ENCODE assay signal across 10 mouse cellular contexts in the genomic region with DNA sequence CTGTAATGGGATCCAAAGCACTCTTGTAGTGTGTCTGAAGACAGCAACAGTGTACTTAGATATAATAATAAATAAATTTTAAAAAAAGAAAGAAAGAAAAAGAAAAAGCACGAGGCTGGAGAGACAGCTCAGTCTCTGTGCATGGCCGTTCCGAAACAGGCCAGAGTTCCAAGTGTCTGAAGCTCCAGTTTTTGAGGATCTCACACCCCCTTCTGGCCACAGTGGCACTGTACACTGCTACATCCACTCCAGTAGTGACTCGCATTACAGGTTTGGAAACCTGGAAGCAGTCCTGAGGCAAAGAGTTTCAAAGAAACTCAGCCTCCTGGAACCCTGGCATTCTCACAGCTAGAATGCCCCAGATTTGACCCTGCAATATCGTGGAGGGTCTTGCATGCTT. TPM values are rescaled to one million over a fixed set of nuclear protein-coding genes. Genes with fewer than 3 reads are reported as not detected.
A peak's percentile ranks its signal among the peaks of the same experiment; 100 is the strongest.
DNase-seq lines count a peak whose midpoint lies in the region; ATAC-seq lines count a peak whose summit lies in the region.
"Had no signal": no experiment of that assay in that cellular context is flagged by ENCODE, and none has a peak within 500 bp of the region (broad histone marks: within the 10 kb centered on the region; RNA-seq: fewer than 3 reads in every experiment).

No protein-coding gene starts in this region.

- DNase-seq in midbrain, embryonic 10.5 days (ENCODE audit: low spot score): peak; percentile 57
- DNase-seq in T-cell, adult 2 months (ENCODE audit: low spot score): peak; percentile 75
- peak; percentile 77 for DNase-seq in embryo, embryonic 10.5 days (ENCODE audit: low spot score)
- peak; percentile 52 for DNase-seq in hindbrain, embryonic 14.5 days (ENCODE audit: low spot score)
- DNase-seq in limb, embryonic 11.5 days (ENCODE audit: low spot score): peak; percentile 71
- DNase-seq in midbrain, embryonic 14.5 days: peak; percentile 80
- no peak for DNase-seq in yolk sac, embryonic 10.5 days (ENCODE audit: low spot score)

- no peaks in the 10 kb centered on the region for H3K4me1 ChIP-seq in midbrain, embryonic 10.5 days
- H3K4me1 ChIP-seq in midbrain, embryonic 16.5 days (ENCODE audit: control insufficient read depth, insufficient read depth, low read length): no peaks in the 10 kb centered on the region
- no peaks in the 10 kb centered on the region for H3K4me1 ChIP-seq in hindbrain, embryonic 14.5 days (replicated peaks; ENCODE audit: control insufficient read depth, insufficient read depth, low read length)
- H3K4me1 ChIP-seq in limb, embryonic 11.5 days (ENCODE audit: control insufficient read depth, insufficient read depth, low read length): no peaks in the 10 kb centered on the region
- H3K4me1 ChIP-seq in midbrain, embryonic 14.5 days (ENCODE audit: control insufficient read depth, insufficient read depth, low read length): no peaks in the 10 kb centered on the region
- H3K4me1 ChIP-seq: embryonic facial prominence, embryonic 12.5 days had no signal

- ATAC-seq in midbrain, embryonic 16.5 days: no peak
- ATAC-seq in hindbrain, embryonic 14.5 days (ENCODE audit: low FRiP score): no peak
- no peak for ATAC-seq in limb, embryonic 11.5 days (ENCODE audit: insufficient number of reproducible peaks, low FRiP score, low TSS enrichment, low read depth)
- ATAC-seq in midbrain, embryonic 14.5 days (ENCODE audit: low FRiP score, low TSS enrichment): no peak

- no peak overlapping the region for H3K4me2 ChIP-seq in midbrain, embryonic 16.5 days (ENCODE audit: low read length)
- H3K4me2 ChIP-seq in hindbrain, embryonic 14.5 days (replicated peaks): no peak overlapping the region
- H3K4me2 ChIP-seq in limb, embryonic 11.5 days (ENCODE audit: low read depth, severe bottlenecking): no peak overlapping the region
- H3K4me2 ChIP-seq in midbrain, embryonic 14.5 days (ENCODE audit: low read length): no peak overlapping the region
- H3K4me2 ChIP-seq: embryonic facial prominence, embryonic 12.5 days had no signal

- 55% methylated on average over 5 of the region's 5 CpGs for WGBS in midbrain, embryonic 10.5 days
- 39% methylated on average over 5 of the region's 5 CpGs for WGBS in midbrain, embryonic 16.5 days
- 46% methylated on average over 5 of the region's 5 CpGs for WGBS in hindbrain, embryonic 14.5 days
- 52% methylated on average over 5 of the region's 5 CpGs for WGBS in limb, embryonic 11.5 days
- WGBS in midbrain, embryonic 14.5 days: 49% methylated on average over 5 of the region's 5 CpGs

- H3K9ac ChIP-seq in midbrain, embryonic 16.5 days (ENCODE audit: low read depth, low read length): no peak overlapping the region
- H3K9ac ChIP-seq in hindbrain, embryonic 14.5 days: no peak overlapping the region
- no peak overlapping the region for H3K9ac ChIP-seq in limb, embryonic 11.5 days (ENCODE audit: low read length)
- H3K9ac ChIP-seq in midbrain, embryonic 14.5 days (replicated peaks; ENCODE audit: low read length): no peak overlapping the region

- H3K4me3 ChIP-seq in midbrain, embryonic 10.5 days: no peak overlapping the region
- H3K4me3 ChIP-seq in midbrain, embryonic 16.5 days (ENCODE audit: low read depth, low read length): no peak overlapping the region
- H3K4me3 ChIP-seq in hindbrain, embryonic 14.5 days (replicated peaks; ENCODE audit: low read length): no peak overlapping the region
- H3K4me3 ChIP-seq in limb, embryonic 11.5 days (ENCODE audit: low read depth, low read length): no peak overlapping the region
- no peak overlapping the region for H3K4me3 ChIP-seq in midbrain, embryonic 14.5 days (replicated peaks; ENCODE audit: low read depth, low read length)
- H3K4me3 ChIP-seq: embryonic facial prominence, embryonic 12.5 days had no signal

- no peaks in the 10 kb centered on the region for H3K27me3 ChIP-seq in midbrain, embryonic 10.5 days (ENCODE audit: low read depth, poor library complexity, severe bottlenecking)
- no peaks in the 10 kb centered on the region for H3K27me3 ChIP-seq in midbrain, embryonic 16.5 days (ENCODE audit: control insufficient read depth, insufficient read depth, low read depth, low read length)
- H3K27me3 ChIP-seq in hindbrain, embryonic 14.5 days (ENCODE audit: control insufficient read depth, insufficient read depth, low read length): no peaks in the 10 kb centered on the region
- no peaks in the 10 kb centered on the region for H3K27me3 ChIP-seq in limb, embryonic 11.5 days (ENCODE audit: control insufficient read depth, insufficient read depth, low read length)
- no peaks in the 10 kb centered on the region for H3K27me3 ChIP-seq in midbrain, embryonic 14.5 days (ENCODE audit: control insufficient read depth, insufficient read depth, low read length)
- H3K27me3 ChIP-seq: embryonic facial prominence, embryonic 12.5 days had no signal

- H3K27ac ChIP-seq in midbrain, embryonic 10.5 days (replicated peaks): no peak overlapping the region
- no peak overlapping the region for H3K27ac ChIP-seq in midbrain, embryonic 16.5 days (ENCODE audit: low read length)
- H3K27ac ChIP-seq in hindbrain, embryonic 14.5 days: no peak overlapping the region
- H3K27ac ChIP-seq in limb, embryonic 11.5 days (replicated peaks; ENCODE audit: low read depth, low read length): no peak overlapping the region
- H3K27ac ChIP-seq in midbrain, embryonic 14.5 days (replicated peaks; ENCODE audit: low read depth, low read length): no peak overlapping the region
- H3K27ac ChIP-seq: embryonic facial prominence, embryonic 12.5 days; macrophage had no signal

- no peaks in the 10 kb centered on the region for H3K9me3 ChIP-seq in midbrain, embryonic 10.5 days (replicated peaks)
- H3K9me3 ChIP-seq in midbrain, embryonic 16.5 days (replicated peaks; ENCODE audit: control insufficient read depth, low read length, poor library complexity, severe bottlenecking): no peaks in the 10 kb centered on the region
- no peaks in the 10 kb centered on the region for H3K9me3 ChIP-seq in hindbrain, embryonic 14.5 days (ENCODE audit: control insufficient read depth, low read length)
- no peaks in the 10 kb centered on the region for H3K9me3 ChIP-seq in limb, embryonic 11.5 days (ENCODE audit: control insufficient read depth, low read length)
- no peaks in the 10 kb centered on the region for H3K9me3 ChIP-seq in midbrain, embryonic 14.5 days (ENCODE audit: control insufficient read depth, low read length)
- H3K9me3 ChIP-seq: embryonic facial prominence, embryonic 12.5 days had no signal

- H3K36me3 ChIP-seq in midbrain, embryonic 10.5 days: peaks cover 83% of the 10 kb centered on the region
- peaks cover 40% of the 10 kb centered on the region for H3K36me3 ChIP-seq in midbrain, embryonic 16.5 days (ENCODE audit: control insufficient read depth, insufficient read depth, low read length)
- peaks cover 79% of the 10 kb centered on the region for H3K36me3 ChIP-seq in hindbrain, embryonic 14.5 days (replicated peaks; ENCODE audit: control insufficient read depth, insufficient read depth)
- H3K36me3 ChIP-seq in limb, embryonic 11.5 days (ENCODE audit: control insufficient read depth, insufficient read depth, low read length): peaks cover 5% of the 10 kb centered on the region
- peaks cover 74% of the 10 kb centered on the region for H3K36me3 ChIP-seq in midbrain, embryonic 14.5 days (ENCODE audit: control insufficient read depth, insufficient read depth, low read length)

RNA-seq across cellular contexts. Expression of gene Mknk2, which starts 9.9 kb away (rescaled TPM):
- 82.7 and 84.7 TPM in 2 replicates for polyA plus RNA-seq in midbrain, embryonic 10.5 days (2016; fragmentation: Nextera tagmentation; extraction: Ambion mirVana)
- polyA plus RNA-seq in midbrain, embryonic 16.5 days (2015; fragmentation: Nextera tagmentation; extraction: Ambion mirVana): 43.7 and 49.1 TPM in 2 replicates
- polyA plus RNA-seq in hindbrain, embryonic 14.5 days (2014; fragmentation: Nextera tagmentation; extraction: Ambion mirVana): 53.8 and 60.2 TPM in 2 replicates
- 95.3 and 98.5 TPM in 2 replicates for polyA plus RNA-seq in limb, embryonic 11.5 days (2014; fragmentation: Nextera tagmentation; extraction: Ambion mirVana)
- 46.7 and 54.2 TPM in 2 replicates for polyA plus RNA-seq in midbrain, embryonic 14.5 days (2014; fragmentation: Nextera tagmentation; extraction: Ambion mirVana)

RNA-seq across cellular contexts. Expression of gene Mob3a, which starts 13.9 kb away (rescaled TPM):
- polyA plus RNA-seq in midbrain, embryonic 10.5 days (2016; fragmentation: Nextera tagmentation; extraction: Ambion mirVana): 69.9 and 73.9 TPM in 2 replicates
- polyA plus RNA-seq in midbrain, embryonic 16.5 days (2015; fragmentation: Nextera tagmentation; extraction: Ambion mirVana): 61.4 and 64.3 TPM in 2 replicates
- polyA plus RNA-seq in hindbrain, embryonic 14.5 days (2014; fragmentation: Nextera tagmentation; extraction: Ambion mirVana): 45.3 and 47.1 TPM in 2 replicates
- polyA plus RNA-seq in limb, embryonic 11.5 days (2014; fragmentation: Nextera tagmentation; extraction: Ambion mirVana): 44.0 and 48.6 TPM in 2 replicates
- 45.2 and 47.3 TPM in 2 replicates for polyA plus RNA-seq in midbrain, embryonic 14.5 days (2014; fragmentation: Nextera tagmentation; extraction: Ambion mirVana)

RNA-seq across cellular contexts. Expression of gene Izumo4, which starts 14.1 kb away (rescaled TPM):
- polyA plus RNA-seq in midbrain, embryonic 10.5 days (2016; fragmentation: Nextera tagmentation; extraction: Ambion mirVana): 8.9 and 15.7 TPM in 2 replicates
- polyA plus RNA-seq in midbrain, embryonic 16.5 days (2015; fragmentation: Nextera tagmentation; extraction: Ambion mirVana): 44.9 and 49.5 TPM in 2 replicates
- 20.0 and 20.4 TPM in 2 replicates for polyA plus RNA-seq in hindbrain, embryonic 14.5 days (2014; fragmentation: Nextera tagmentation; extraction: Ambion mirVana)
- polyA plus RNA-seq in limb, embryonic 11.5 days (2014; fragmentation: Nextera tagmentation; extraction: Ambion mirVana): 4.8 and 5.0 TPM in 2 replicates
- 22.4 and 25.1 TPM in 2 replicates for polyA plus RNA-seq in midbrain, embryonic 14.5 days (2014; fragmentation: Nextera tagmentation; extraction: Ambion mirVana)

RNA-seq across cellular contexts. Expression of gene Btbd2, which starts 31.0 kb away (rescaled TPM):
- polyA plus RNA-seq in midbrain, embryonic 10.5 days (2016; fragmentation: Nextera tagmentation; extraction: Ambion mirVana): 70.3 and 75.2 TPM in 2 replicates
- 71.8 and 73.5 TPM in 2 replicates for polyA plus RNA-seq in midbrain, embryonic 16.5 days (2015; fragmentation: Nextera tagmentation; extraction: Ambion mirVana)
- 83.2 and 83.7 TPM in 2 replicates for polyA plus RNA-seq in hindbrain, embryonic 14.5 days (2014; fragmentation: Nextera tagmentation; extraction: Ambion mirVana)
- 67.4 and 67.9 TPM in 2 replicates for polyA plus RNA-seq in limb, embryonic 11.5 days (2014; fragmentation: Nextera tagmentation; extraction: Ambion mirVana)
- 80.1 and 88.8 TPM in 2 replicates for polyA plus RNA-seq in midbrain, embryonic 14.5 days (2014; fragmentation: Nextera tagmentation; extraction: Ambion mirVana)

RNA-seq across cellular contexts. Expression of gene Ap3d1, which starts 54.2 kb away (rescaled TPM):
- polyA plus RNA-seq in midbrain, embryonic 10.5 days (2016; fragmentation: Nextera tagmentation; extraction: Ambion mirVana): 57.1 and 62.5 TPM in 2 replicates
- 99.5 and 112 TPM in 2 replicates for polyA plus RNA-seq in midbrain, embryonic 16.5 days (2015; fragmentation: Nextera tagmentation; extraction: Ambion mirVana)
- polyA plus RNA-seq in hindbrain, embryonic 14.5 days (2014; fragmentation: Nextera tagmentation; extraction: Ambion mirVana): 112 and 114 TPM in 2 replicates
- polyA plus RNA-seq in limb, embryonic 11.5 days (2014; fragmentation: Nextera tagmentation; extraction: Ambion mirVana): 67.8 and 68.5 TPM in 2 replicates
- polyA plus RNA-seq in midbrain, embryonic 14.5 days (2014; fragmentation: Nextera tagmentation; extraction: Ambion mirVana): 106 and 116 TPM in 2 replicates
